10 mouse cellular contexts compared by ENCODE assay signal in the genomic region with DNA sequence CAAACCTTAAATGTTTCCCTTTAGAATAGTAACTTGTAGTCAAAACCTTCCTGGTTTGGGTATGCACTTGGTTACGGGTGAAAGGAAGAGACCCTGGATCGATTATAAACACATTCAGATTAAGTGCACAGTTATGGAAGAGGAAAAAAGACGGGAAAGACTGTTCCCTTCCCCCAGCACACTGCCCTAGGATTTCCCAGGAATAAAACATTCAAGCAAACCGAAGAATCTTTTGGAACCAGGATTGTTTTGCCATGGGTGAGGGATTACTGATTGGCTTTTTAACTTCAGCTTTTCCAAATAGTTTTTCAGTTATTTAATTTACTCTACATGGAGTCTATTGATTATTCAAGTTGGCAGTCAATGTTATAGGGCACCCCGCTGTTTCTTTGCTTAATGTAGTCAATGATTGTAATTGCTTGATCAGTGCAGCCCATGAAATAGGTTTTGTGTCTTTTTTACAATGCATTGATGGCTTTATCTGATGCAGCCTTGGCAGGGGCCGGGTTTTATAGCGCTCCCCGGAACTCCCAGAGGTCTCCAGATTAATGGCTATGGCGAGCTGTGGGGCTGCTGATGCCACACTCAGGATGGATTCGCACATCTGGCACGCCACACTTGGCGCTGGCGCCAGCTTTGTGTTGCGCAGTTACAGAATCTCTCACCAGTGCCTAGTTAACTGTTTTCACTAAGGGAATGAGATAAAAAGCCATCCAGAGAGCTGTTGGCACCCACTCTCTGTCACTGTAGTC.
DNase-seq lines count a peak whose midpoint lies in the region; ATAC-seq lines count a peak whose summit lies in the region.
"Had no signal": no experiment of that assay in that cellular context is flagged by ENCODE, and none has a peak within 500 bp of the region (broad histone marks: within the 10 kb centered on the region; RNA-seq: fewer than 3 reads in every experiment).

No protein-coding gene starts in this region.

- peak overlapping the region; percentile 42 for H3K4me2 ChIP-seq in limb, embryonic 13.5 days (replicated peaks)
- no peak overlapping the region for H3K4me2 ChIP-seq in intestine, embryonic 15.5 days (replicated peaks)
- H3K4me2 ChIP-seq: heart, embryonic 15.5 days had no signal

- peak; percentile 50 for ATAC-seq in frontal cortex, adult (ENCODE audit: low TSS enrichment)
- ATAC-seq in limb, embryonic 13.5 days (ENCODE audit: low FRiP score, low read depth), result no peak
- ATAC-seq in intestine, embryonic 15.5 days, result no peak

- DNase-seq in left cerebral cortex, postnatal 10 days (ENCODE audit: extremely low spot score in 1 of 2, low spot score in 2 of 2), result peak; percentile 16 to 29
- no peak for DNase-seq in left cerebral cortex, adult 11 months (ENCODE audit: low spot score)
- peak; percentile 18 for DNase-seq in right cerebral cortex, postnatal 14 days
- DNase-seq in spleen, adult 18-20 months, result no peak
- DNase-seq in cerebellum, adult 9-11 months, result no peak

- no peaks in the 10 kb centered on the region for H3K27me3 ChIP-seq in limb, embryonic 13.5 days
- H3K27me3 ChIP-seq in intestine, embryonic 15.5 days (replicated peaks), result no peaks in the 10 kb centered on the region
- H3K27me3 ChIP-seq: heart, embryonic 15.5 days had no signal

- H3K4me3 ChIP-seq in limb, embryonic 13.5 days, result no peak overlapping the region
- no peak overlapping the region for H3K4me3 ChIP-seq in intestine, embryonic 15.5 days (replicated peaks)
- H3K4me3 ChIP-seq: heart, embryonic 15.5 days had no signal

- H3K27ac ChIP-seq in limb, embryonic 13.5 days, result no peak overlapping the region
- H3K27ac ChIP-seq in intestine, embryonic 15.5 days, result no peak overlapping the region
- H3K27ac ChIP-seq: heart, embryonic 15.5 days; macrophage had no signal

- peaks cover 7% of the 10 kb centered on the region for H3K4me1 ChIP-seq in limb, embryonic 13.5 days
- no peaks in the 10 kb centered on the region for H3K4me1 ChIP-seq in intestine, embryonic 15.5 days (replicated peaks)
- H3K4me1 ChIP-seq: heart, embryonic 15.5 days had no signal

- H3K9ac ChIP-seq in limb, embryonic 13.5 days, result no peak overlapping the region
- no peak overlapping the region for H3K9ac ChIP-seq in intestine, embryonic 15.5 days
- H3K9ac ChIP-seq: heart, embryonic 15.5 days had no signal

- intact Hi-C loops in left cerebral cortex, postnatal 10 days (cut with DNase I), result no loop called here

- 27% methylated on average over 14 of the region's 14 CpGs for WGBS in limb, embryonic 13.5 days
- 56% methylated on average over 14 of the region's 14 CpGs for WGBS in intestine, embryonic 15.5 days

- H3K36me3 ChIP-seq in limb, embryonic 13.5 days, result no peaks in the 10 kb centered on the region
- H3K36me3 ChIP-seq in intestine, embryonic 15.5 days, result no peaks in the 10 kb centered on the region
- H3K36me3 ChIP-seq: heart, embryonic 15.5 days had no signal

- no peaks in the 10 kb centered on the region for H3K9me3 ChIP-seq in limb, embryonic 13.5 days
- H3K9me3 ChIP-seq in intestine, embryonic 15.5 days, result no peaks in the 10 kb centered on the region
- H3K9me3 ChIP-seq: heart, embryonic 15.5 days had no signal

Comparison
In these comparisons a context has a peak if more than half of its experiments do, and no peak if none do; other contexts are left out.
1. DNase-seq: peak in left cerebral cortex, postnatal 10 days (2 of 2) and right cerebral cortex, postnatal 14 days (single experiment); none in left cerebral cortex, adult 11 months (single experiment), spleen, adult 18-20 months (0 of 2) and cerebellum, adult 9-11 months (single experiment).